Mouse (Mus musculus): ENCODE data around the gene Elavl3. TPM values are rescaled to one million over a fixed set of nuclear protein-coding genes. Genes with fewer than 3 reads are reported as not detected.
A peak's percentile ranks its signal among the peaks of the same experiment; 100 is the strongest.
"Not testable (repeated sequence)": the region's sequence is repeated elsewhere in the genome, so short reads cannot be mapped to it uniquely, and the experiment has no call there.

Elavl3 gene
- total and polyA plus RNA-seq, 3 experiments: 0.01 to 0.05 TPM; not detected in 1

DNA sequence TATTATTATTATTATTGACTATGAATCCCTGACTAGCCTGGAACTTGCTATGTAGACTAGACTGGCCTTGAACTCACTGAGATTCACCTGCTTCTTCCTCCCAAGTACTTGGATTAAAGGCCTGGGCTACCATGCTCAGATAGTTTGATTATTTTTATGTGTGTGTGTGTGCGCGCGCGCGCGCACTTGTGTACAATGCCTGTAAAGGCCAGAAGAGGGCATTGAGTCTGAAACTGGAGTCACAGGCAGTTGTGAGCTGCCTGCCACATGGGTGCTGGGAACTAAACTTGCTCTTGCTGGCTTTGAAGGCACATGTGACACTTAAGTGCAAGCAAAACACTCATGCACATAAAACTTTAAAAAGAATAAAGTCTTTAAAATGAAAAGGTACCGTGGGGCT lies 37.5 kb upstream of the Elavl3 start:
- H3K4me1 ChIP-seq (ENCODE audit: insufficient read depth, low read depth, low read length): peaks cover 19% of the 10 kb centered on the region
- DNase-seq (ENCODE audit: low spot score) (no peak), ATAC-seq (ENCODE audit: extremely low read depth, insufficient number of reproducible peaks, low FRiP score, poor library complexity, severe bottlenecking) (no peak)
- no peaks in the 10 kb centered on the region for H3K36me3 ChIP-seq (replicated peaks)
- no peak overlapping the region for H3K4me3 ChIP-seq (ENCODE audit: low read depth, low read length)
- H3K27me3 ChIP-seq (ENCODE audit: insufficient read depth, low read length): peaks cover 5% of the 10 kb centered on the region; the same call in 1 of the 2 replicates
- TF ChIP-seq TAL1 (conservative IDR thresholded peaks at IDR 0.05; ENCODE audit: low read depth, low read length) (no peak), GATA1 (IDR thresholded peaks at IDR 0.05; ENCODE audit: borderline replicate concordance, low read length) (no peak), POLR2AphosphoS5 (IDR thresholded peaks at IDR 0.05; ENCODE audit: insufficient replicate concordance, low read depth, low read length) (no peak), GATA2 (IDR thresholded peaks at IDR 0.05; ENCODE audit: borderline replicate concordance, low read depth, low read length) (no peak)
- H3K9me3 ChIP-seq (replicated peaks): no peaks in the 10 kb centered on the region

DNA sequence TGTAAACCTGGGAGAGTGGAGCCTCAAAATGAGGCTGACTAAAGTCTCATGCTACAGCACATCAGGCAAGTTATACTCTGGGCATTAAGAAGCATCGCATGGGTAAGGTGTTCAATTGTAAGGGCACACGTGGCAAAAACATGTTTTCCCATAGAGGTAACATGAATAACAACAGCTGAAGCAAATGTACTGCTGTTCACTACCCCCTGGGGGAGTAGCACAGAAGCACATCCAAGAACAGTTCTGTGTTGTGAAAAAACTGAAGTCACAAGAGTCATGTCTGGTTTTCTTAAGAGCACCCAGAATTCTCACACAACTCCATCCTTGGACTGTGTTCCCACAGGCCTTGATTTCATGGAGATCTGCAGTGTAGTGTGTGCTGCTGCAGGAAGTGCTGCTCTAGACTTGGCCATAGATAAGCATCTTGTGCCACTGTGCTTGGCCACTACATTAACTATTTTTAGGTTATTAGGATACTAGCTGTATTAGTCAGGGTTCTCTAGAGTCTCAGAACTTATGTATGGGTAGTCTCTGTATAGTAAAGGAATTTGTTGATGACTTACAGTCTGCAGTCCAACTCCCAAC lies 35.3 kb upstream of the Elavl3 start:
- DNase-seq (ENCODE audit: low spot score): no peak
- ATAC-seq (ENCODE audit: extremely low read depth, insufficient number of reproducible peaks, low FRiP score, poor library complexity, severe bottlenecking): no peak
- Histone ChIP-seq H3K36me3 (replicated peaks) (peaks cover 18% of the 10 kb centered on the region), H3K9me3 (replicated peaks) (no peaks in the 10 kb centered on the region), H3K27me3 (ENCODE audit: insufficient read depth, low read length) (no peaks in the 10 kb centered on the region), H3K4me3 (ENCODE audit: low read depth, low read length) (no peak overlapping the region), H3K4me1 (ENCODE audit: insufficient read depth, low read depth, low read length) (peaks cover 31% of the 10 kb centered on the region)
- TF ChIP-seq GATA2 (IDR thresholded peaks at IDR 0.05; ENCODE audit: borderline replicate concordance, low read depth, low read length) (no peak), GATA1 (IDR thresholded peaks at IDR 0.05; ENCODE audit: borderline replicate concordance, low read length) (no peak), POLR2AphosphoS5 (IDR thresholded peaks at IDR 0.05; ENCODE audit: insufficient replicate concordance, low read depth, low read length) (no peak), CTCF (IDR thresholded peaks at IDR 0.05; ENCODE audit: low read depth, low read length) (no peak), TAL1 (conservative IDR thresholded peaks at IDR 0.05; ENCODE audit: low read depth, low read length) (no peak)

DNA sequence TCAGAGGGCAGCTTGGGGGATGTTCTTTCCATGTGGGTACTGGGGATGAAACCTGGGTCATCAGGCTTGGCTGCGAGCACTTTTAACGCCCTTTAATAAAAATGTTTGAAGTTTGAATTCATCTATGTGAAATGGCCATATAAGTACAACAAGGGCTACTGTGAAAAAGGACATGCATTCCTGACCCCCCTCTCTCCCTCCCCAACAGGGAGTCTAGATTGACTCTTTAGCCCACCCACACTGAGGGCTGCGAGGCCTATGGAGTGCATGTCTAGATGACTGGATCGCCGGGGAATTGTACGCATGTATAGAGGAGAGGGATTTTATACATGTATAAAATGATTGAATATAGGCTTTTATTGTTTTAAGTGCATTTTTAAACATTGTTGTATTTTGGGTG lies 34.2 kb upstream of the Elavl3 start:
- ATAC-seq (ENCODE audit: extremely low read depth, insufficient number of reproducible peaks, low FRiP score, poor library complexity, severe bottlenecking): no peak
- Histone ChIP-seq H3K4me3 (ENCODE audit: low read depth, low read length) (peak overlapping the region; percentile 93), H3K4me1 (ENCODE audit: insufficient read depth, low read depth, low read length) (peaks cover 31% of the 10 kb centered on the region), H3K27me3 (ENCODE audit: insufficient read depth, low read length) (no peaks in the 10 kb centered on the region), H3K36me3 (replicated peaks) (peaks cover 26% of the 10 kb centered on the region), H3K9me3 (replicated peaks) (no peaks in the 10 kb centered on the region)
- DNase-seq (ENCODE audit: low spot score): no peak
- no peak for TF ChIP-seq TAL1 (conservative IDR thresholded peaks at IDR 0.05; ENCODE audit: low read depth, low read length)
- no peak for TF ChIP-seq GATA2 (IDR thresholded peaks at IDR 0.05; ENCODE audit: borderline replicate concordance, low read depth, low read length)
- no peak for TF ChIP-seq CTCF (IDR thresholded peaks at IDR 0.05; ENCODE audit: low read depth, low read length)
- TF ChIP-seq GATA1 (IDR thresholded peaks at IDR 0.05; ENCODE audit: borderline replicate concordance, low read length): no peak
- TF ChIP-seq POLR2AphosphoS5 (IDR thresholded peaks at IDR 0.05; ENCODE audit: insufficient replicate concordance, low read depth, low read length): no peak

DNA sequence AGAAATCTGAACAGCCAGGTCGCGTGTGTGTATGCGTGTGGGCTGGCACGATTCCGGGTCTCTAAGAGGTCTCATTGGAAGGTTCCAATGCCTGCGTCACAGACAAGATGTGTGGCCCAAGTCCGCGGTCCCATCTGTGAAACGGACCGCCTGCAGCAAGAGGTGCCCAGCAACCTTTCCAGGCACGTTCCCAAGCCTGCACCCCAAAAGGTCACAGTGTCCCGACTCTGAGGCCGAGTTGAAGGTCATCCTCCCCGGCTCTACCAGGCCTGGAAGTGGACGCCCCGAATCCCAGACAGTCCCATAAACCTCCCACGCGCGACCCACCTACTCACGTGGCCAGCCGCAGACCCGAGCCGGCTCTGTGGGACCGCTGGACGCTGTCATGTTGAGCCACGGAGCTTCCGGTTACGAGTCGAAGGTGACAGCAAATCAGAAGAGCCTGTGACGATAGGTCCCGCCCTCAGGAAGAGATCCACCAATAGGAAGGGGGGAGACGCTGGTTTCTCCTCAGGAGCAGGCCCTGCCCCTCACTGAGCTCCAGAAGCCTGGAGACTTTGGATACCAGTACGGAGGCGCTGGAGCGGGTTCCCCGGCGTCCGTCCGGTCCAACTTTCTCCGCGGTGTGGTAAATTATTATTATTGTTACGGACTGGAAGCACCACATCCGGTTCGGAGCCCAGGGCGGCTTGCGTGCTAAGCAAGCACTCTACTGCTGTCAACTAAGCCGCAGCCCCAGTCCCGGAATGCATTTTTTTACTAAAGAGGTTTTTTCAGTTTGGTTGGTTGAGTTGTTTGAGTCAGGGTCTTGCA lies 33.4 kb upstream of the Elavl3 start, which contains the start of gene Ecsit:
Gene Ecsit, minus strand, starts transcription at position 417 of the 813 bp plus-strand sequence.
- Histone ChIP-seq H3K9me3 (replicated peaks) (no peaks in the 10 kb centered on the region), H3K4me1 (ENCODE audit: insufficient read depth, low read depth, low read length) (peaks cover 31% of the 10 kb centered on the region), H3K27me3 (ENCODE audit: insufficient read depth, low read length) (no peaks in the 10 kb centered on the region), H3K36me3 (replicated peaks) (peaks cover 34% of the 10 kb centered on the region), H3K4me3 (ENCODE audit: low read depth, low read length) (peak within 1 kb of the TSS; percentile 93)
- DNase-seq (ENCODE audit: low spot score) (peak; percentile 98), ATAC-seq (ENCODE audit: extremely low read depth, insufficient number of reproducible peaks, low FRiP score, poor library complexity, severe bottlenecking) (peak; percentile 100)
- no peak for TF ChIP-seq CTCF (IDR thresholded peaks at IDR 0.05; ENCODE audit: low read depth, low read length)
- no peak for TF ChIP-seq TAL1 (conservative IDR thresholded peaks at IDR 0.05; ENCODE audit: low read depth, low read length)
- no peak for TF ChIP-seq POLR2AphosphoS5 (IDR thresholded peaks at IDR 0.05; ENCODE audit: insufficient replicate concordance, low read depth, low read length)
- TF ChIP-seq GATA2 (IDR thresholded peaks at IDR 0.05; ENCODE audit: borderline replicate concordance, low read depth, low read length): no peak
- TF ChIP-seq GATA1 (IDR thresholded peaks at IDR 0.05; ENCODE audit: borderline replicate concordance, low read length): no peak

DNA sequence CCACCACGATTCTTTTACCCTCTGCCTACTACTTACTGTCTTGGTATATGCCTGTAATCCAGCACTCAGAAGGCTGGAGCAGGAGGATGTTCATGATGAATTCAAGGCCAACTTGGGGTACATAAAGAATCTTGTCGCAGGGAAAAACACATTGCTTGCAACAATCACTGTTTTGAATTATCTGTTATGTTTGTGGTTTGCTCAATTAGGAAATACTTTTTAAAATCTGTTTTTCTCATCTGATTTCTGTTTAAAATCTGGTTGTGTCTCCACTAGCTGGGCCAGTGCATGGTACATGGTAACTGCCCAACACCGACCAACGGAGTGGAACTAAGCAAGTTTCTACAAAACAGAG lies 32.8 kb upstream of the Elavl3 start:
- ATAC-seq (ENCODE audit: extremely low read depth, insufficient number of reproducible peaks, low FRiP score, poor library complexity, severe bottlenecking): no peak
- no peak for DNase-seq (ENCODE audit: low spot score)
- TF ChIP-seq CTCF (IDR thresholded peaks at IDR 0.05; ENCODE audit: low read depth, low read length): no peak
- TF ChIP-seq GATA1 (IDR thresholded peaks at IDR 0.05; ENCODE audit: borderline replicate concordance, low read length): no peak
- TF ChIP-seq POLR2AphosphoS5 (IDR thresholded peaks at IDR 0.05; ENCODE audit: insufficient replicate concordance, low read depth, low read length): no peak
- TF ChIP-seq GATA2 (IDR thresholded peaks at IDR 0.05; ENCODE audit: borderline replicate concordance, low read depth, low read length): no peak
- TF ChIP-seq TAL1 (conservative IDR thresholded peaks at IDR 0.05; ENCODE audit: low read depth, low read length): no peak
- Histone ChIP-seq H3K36me3 (replicated peaks) (peaks cover 40% of the 10 kb centered on the region), H3K4me1 (ENCODE audit: insufficient read depth, low read depth, low read length) (peaks cover 31% of the 10 kb centered on the region), H3K9me3 (replicated peaks) (no peaks in the 10 kb centered on the region), H3K27me3 (ENCODE audit: insufficient read depth, low read length) (no peaks in the 10 kb centered on the region), H3K4me3 (ENCODE audit: low read depth, low read length) (peak overlapping the region; percentile 93)

DNA sequence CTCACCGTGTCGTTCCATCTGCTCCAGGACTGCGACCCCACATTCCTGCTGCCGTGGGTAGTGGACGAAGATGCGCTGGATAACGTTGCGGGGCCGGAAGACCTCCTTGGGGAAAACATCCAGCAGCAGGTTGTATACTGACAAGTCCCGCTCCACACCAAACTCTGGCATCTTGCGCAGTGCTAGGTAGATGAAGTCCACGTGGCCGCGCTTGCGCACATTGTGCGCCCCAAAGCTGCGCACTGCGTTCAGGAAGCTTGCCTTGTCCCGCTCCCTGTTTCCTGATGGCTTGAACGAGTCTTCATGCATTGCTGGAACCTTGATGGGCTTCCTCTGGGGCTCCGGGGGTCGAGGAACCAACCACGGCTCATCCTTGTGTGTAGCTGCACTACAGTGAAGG lies 24.4 kb upstream of the Elavl3 start:
- no peaks in the 10 kb centered on the region for H3K27me3 ChIP-seq (ENCODE audit: insufficient read depth, low read length)
- ATAC-seq (ENCODE audit: extremely low read depth, insufficient number of reproducible peaks, low FRiP score, poor library complexity, severe bottlenecking): no peak
- DNase-seq (ENCODE audit: low spot score): no peak
- peaks cover 14% of the 10 kb centered on the region for H3K4me1 ChIP-seq (ENCODE audit: insufficient read depth, low read depth, low read length)
- TF ChIP-seq GATA1 (IDR thresholded peaks at IDR 0.05; ENCODE audit: borderline replicate concordance, low read length): no peak
- TF ChIP-seq GATA2 (IDR thresholded peaks at IDR 0.05; ENCODE audit: borderline replicate concordance, low read depth, low read length): no peak
- TF ChIP-seq CTCF (IDR thresholded peaks at IDR 0.05; ENCODE audit: low read depth, low read length): no peak
- no peak for TF ChIP-seq POLR2AphosphoS5 (IDR thresholded peaks at IDR 0.05; ENCODE audit: insufficient replicate concordance, low read depth, low read length)
- no peak for TF ChIP-seq TAL1 (conservative IDR thresholded peaks at IDR 0.05; ENCODE audit: low read depth, low read length)
- H3K4me3 ChIP-seq (ENCODE audit: low read depth, low read length): no peak overlapping the region
- H3K9me3 ChIP-seq (replicated peaks): no peaks in the 10 kb centered on the region
- H3K36me3 ChIP-seq (replicated peaks): peaks cover 86% of the 10 kb centered on the region

DNA sequence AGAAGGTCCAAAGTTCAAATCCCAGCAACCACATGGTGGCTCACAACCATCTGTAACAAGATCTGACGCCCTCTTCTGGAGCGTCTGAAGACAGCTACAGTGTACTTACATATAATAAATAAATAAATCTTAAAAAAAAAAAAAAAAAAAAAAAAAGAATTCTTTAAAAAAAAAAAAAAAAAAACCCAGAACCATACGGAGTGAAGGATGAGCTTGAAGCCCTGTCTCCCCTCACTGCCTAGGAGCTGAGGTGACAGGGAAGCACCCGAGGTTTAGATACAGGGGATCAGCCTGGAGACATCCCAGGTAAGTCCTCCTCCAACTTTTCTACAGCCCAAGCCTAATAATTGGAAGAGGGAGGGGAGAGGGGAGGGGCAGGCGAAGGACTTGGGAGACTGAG lies 24.0 kb upstream of the Elavl3 start:
- H3K36me3 ChIP-seq (replicated peaks): peaks cover 82% of the 10 kb centered on the region
- not testable (repeated sequence) for DNase-seq (ENCODE audit: low spot score); H3K27me3 ChIP-seq (ENCODE audit: insufficient read depth, low read length); H3K9me3 ChIP-seq (replicated peaks); ATAC-seq (ENCODE audit: extremely low read depth, insufficient number of reproducible peaks, low FRiP score, poor library complexity, severe bottlenecking); H3K4me3 ChIP-seq (ENCODE audit: low read depth, low read length)
- H3K4me1 ChIP-seq (ENCODE audit: insufficient read depth, low read depth, low read length): peaks cover 14% of the 10 kb centered on the region

Measured in G1E (cell line).